Mouse (Mus musculus) heart, embryonic 12.5 days (tissue): ENCODE data around the gene Syf2. TPM values are rescaled to one million over a fixed set of nuclear protein-coding genes. Genes with fewer than 3 reads are reported as not detected.
"Not testable (repeated sequence)": the region's sequence is repeated elsewhere in the genome, so short reads cannot be mapped to it uniquely, and the experiment has no call there.

ENCODE experiments used
- ATAC-seq: fragments of 200-750 bp; cut with Nextera tagmentation; 2 replicates; pipeline ENCODE4 v1.8.0; 2017; ENCODE audit warnings: moderate TSS enrichment, moderate library complexity; ENCODE audit not compliant: insufficient number of reproducible peaks, low FRiP score
- H3K27ac ChIP-seq: fragments of 300-500 bp; sonication (generic); 2 replicates; pipeline ENCODE4 v1.5.1; 2016; ENCODE audit warnings: mild to moderate bottlenecking, moderate library complexity; ENCODE audit not compliant: poor library complexity, severe bottlenecking
- H3K27me3 ChIP-seq: fragments of 300-500 bp; sonication (generic); replicated peaks from 2 replicates; pipeline ENCODE4 v1.6.1; 2016; ENCODE audit warnings: mild to moderate bottlenecking, moderate library complexity
- H3K36me3 ChIP-seq: fragments of 300-500 bp; sonication (generic); 2 replicates; pipeline ENCODE4 v1.6.1; 2016; ENCODE audit warnings: mild to moderate bottlenecking, moderate library complexity
- H3K4me1 ChIP-seq: fragments of 300-500 bp; sonication (generic); replicated peaks from 2 replicates; pipeline ENCODE4 v1.6.1; 2016; ENCODE audit warnings: mild to moderate bottlenecking
- H3K4me2 ChIP-seq: fragments of 300-500 bp; sonication (generic); 2 replicates; pipeline ENCODE4 v1.6.1; 2016; ENCODE audit warnings: mild to moderate bottlenecking, moderate library complexity
- H3K4me3 ChIP-seq: fragments of 300-500 bp; sonication (generic); 2 replicates; pipeline ENCODE4 v1.5.1; 2016; ENCODE audit warnings: mild to moderate bottlenecking
- H3K9ac ChIP-seq: fragments of 300-500 bp; sonication (generic); 2 replicates; pipeline ENCODE4 v1.6.1; 2016; ENCODE audit warnings: mild to moderate bottlenecking, moderate library complexity
- H3K9me3 ChIP-seq: fragments of 300-500 bp; sonication (generic); replicated peaks from 2 replicates; pipeline ENCODE4 v1.6.1; 2016; ENCODE audit warnings: mild to moderate bottlenecking, moderate library complexity
- WGBS: fragments of 180-500 bp; shearing (Covaris S2); methylation state at CpG from one replicate; pipeline ENCODE4 v1.1.7; 2016; 5-methylcytosine and 5-hydroxymethylcytosine counted together
- polyA plus RNA-seq: library from polyadenylated mRNA; unstranded; fragments of >200 nt; fragmentation: Nextera tagmentation; extraction: Ambion mirVana; gene quantifications from 2 replicates; pipeline ENCODE4 v1.2.1, GENCODE M21; 2016

Gene Syf2
- polyA plus RNA-seq: 55.7 and 61.9 TPM in 2 replicates

GRCm38 (mm10) chr4:134930684-134931481, at the start of gene Syf2:
Gene Syf2, plus strand, starts transcription at chr4:134930898.
- H3K36me3 ChIP-seq: peaks cover 61% of the 10 kb centered on the region
- peaks cover 17% of the 10 kb centered on the region for H3K4me1 ChIP-seq
- H3K4me3 ChIP-seq: peak within 1 kb of the TSS; percentile 96
- peak within 1 kb of the TSS; percentile 65 for H3K27ac ChIP-seq
- peak within 1 kb of the TSS; percentile 89 for H3K9ac ChIP-seq
- no peaks in the 10 kb centered on the region for H3K9me3 ChIP-seq
- peak; percentile 96 for ATAC-seq
- WGBS: under 1% methylated on average over 68 of the region's 68 CpGs
- H3K27me3 ChIP-seq: no peaks in the 10 kb centered on the region
- peak within 1 kb of the TSS; percentile 95 for H3K4me2 ChIP-seq

DNA sequence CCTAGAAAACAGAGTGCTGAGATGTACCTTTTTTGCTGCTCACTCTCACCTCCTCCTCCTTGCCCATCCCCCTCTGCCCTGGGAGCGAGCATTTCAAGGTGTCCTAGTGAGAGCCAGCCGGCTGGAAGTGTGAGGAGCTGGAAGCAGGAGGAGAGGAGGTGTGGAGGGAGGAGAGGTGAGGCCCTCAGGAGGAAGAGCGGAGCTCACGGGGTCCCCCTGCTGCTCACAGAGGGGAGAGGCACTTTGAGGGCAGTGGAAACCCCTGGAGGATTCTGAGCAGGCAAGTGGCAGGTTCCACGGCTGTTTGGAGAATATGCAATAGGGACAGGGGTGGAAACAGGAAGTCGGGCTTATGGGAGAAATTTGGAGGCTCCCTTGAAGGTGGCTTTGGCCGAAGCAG, 47.4 kb upstream of the Syf2 start:
- H3K36me3 ChIP-seq: no peaks in the 10 kb centered on the region
- peaks cover 4% of the 10 kb centered on the region for H3K4me1 ChIP-seq
- no peak for ATAC-seq
- H3K27me3 ChIP-seq: peaks cover 3% of the 10 kb centered on the region; the same call in 1 of the 2 replicates
- H3K4me2 ChIP-seq: no peak overlapping the region
- H3K9me3 ChIP-seq: no peaks in the 10 kb centered on the region
- H3K9ac ChIP-seq: no peak overlapping the region
- 27% methylated on average over 7 of the region's 7 CpGs for WGBS
- H3K27ac ChIP-seq: no peak overlapping the region
- no peak overlapping the region for H3K4me3 ChIP-seq

GRCm38 (mm10) chr4:134883808-134884207, 46.9 kb upstream of the Syf2 start:
- no peak overlapping the region for H3K9ac ChIP-seq
- H3K27ac ChIP-seq: no peak overlapping the region
- no peak overlapping the region for H3K4me3 ChIP-seq
- H3K4me1 ChIP-seq: peaks cover 4% of the 10 kb centered on the region
- WGBS: 64% methylated on average over 10 of the region's 10 CpGs
- H3K36me3 ChIP-seq: no peaks in the 10 kb centered on the region
- no peaks in the 10 kb centered on the region for H3K9me3 ChIP-seq
- peaks cover 3% of the 10 kb centered on the region; the same call in 1 of the 2 replicates for H3K27me3 ChIP-seq
- H3K4me2 ChIP-seq: no peak overlapping the region
- no peak for ATAC-seq

DNA sequence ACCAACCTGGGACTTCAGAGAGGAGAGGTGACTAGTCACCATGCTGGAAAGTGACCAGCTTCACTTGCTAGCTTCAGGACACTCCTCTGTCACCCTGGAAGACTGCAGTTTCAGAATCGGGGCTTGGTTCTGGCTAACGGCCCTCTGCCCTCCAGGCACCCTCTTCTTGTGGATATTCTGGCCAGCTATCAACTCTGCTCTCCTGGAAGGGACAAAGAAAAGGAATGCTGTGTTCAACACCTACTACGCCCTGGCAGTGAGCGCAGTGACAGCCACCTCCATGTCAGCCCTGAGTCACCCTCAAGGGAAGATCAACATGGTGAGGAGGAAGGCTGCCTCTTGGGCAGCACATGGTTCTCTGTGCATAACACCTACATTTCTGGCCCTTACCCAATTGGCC, 46.3 kb upstream of the Syf2 start:
- ATAC-seq: no peak
- no peak overlapping the region for H3K27ac ChIP-seq
- H3K4me1 ChIP-seq: peaks cover 4% of the 10 kb centered on the region
- H3K36me3 ChIP-seq: no peaks in the 10 kb centered on the region
- H3K9ac ChIP-seq: no peak overlapping the region
- H3K27me3 ChIP-seq: peaks cover 3% of the 10 kb centered on the region; the same call in 1 of the 2 replicates
- no peak overlapping the region for H3K4me2 ChIP-seq
- WGBS: 85% methylated on average over 4 of the region's 4 CpGs
- H3K9me3 ChIP-seq: no peaks in the 10 kb centered on the region
- H3K4me3 ChIP-seq: no peak overlapping the region

- H3K4me2 ChIP-seq: no peak overlapping the region
- no peaks in the 10 kb centered on the region for H3K4me1 ChIP-seq
- H3K36me3 ChIP-seq: peaks cover 21% of the 10 kb centered on the region
- no peak overlapping the region for H3K4me3 ChIP-seq
- WGBS: 76% methylated on average over 6 of the region's 6 CpGs
- H3K9me3 ChIP-seq: no peaks in the 10 kb centered on the region
- H3K27ac ChIP-seq: no peak overlapping the region
- no peak for ATAC-seq
- no peaks in the 10 kb centered on the region for H3K27me3 ChIP-seq
- no peak overlapping the region for H3K9ac ChIP-seq
Observed at GRCm38 (mm10) chr4:134892096-134892495, 38.6 kb upstream of the Syf2 start.

DNA sequence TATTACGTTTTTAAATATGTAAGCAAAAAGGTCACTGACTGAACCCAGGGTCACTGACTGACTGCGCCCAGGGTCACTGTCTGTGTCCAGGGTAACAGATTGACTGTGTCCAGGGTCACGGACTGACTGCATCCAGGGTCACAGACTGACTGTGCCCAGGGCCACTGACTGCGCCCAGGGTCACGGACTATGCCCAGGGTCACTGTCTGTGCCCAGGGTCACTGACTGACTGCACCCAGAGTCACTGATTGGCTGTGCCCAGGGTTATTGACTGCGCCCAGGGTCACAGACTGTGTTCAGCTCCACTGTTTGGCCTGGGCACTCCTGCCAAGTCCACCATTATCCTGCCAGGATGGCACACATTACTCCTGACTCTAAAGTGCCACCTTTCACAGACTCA, 33.4 kb upstream of the Syf2 start:
- ATAC-seq: no peak
- Histone ChIP-seq H3K9ac (no peak overlapping the region), H3K27ac (no peak overlapping the region), H3K4me2 (no peak overlapping the region), H3K36me3 (peaks cover 68% of the 10 kb centered on the region), H3K27me3 (no peaks in the 10 kb centered on the region), H3K4me1 (no peaks in the 10 kb centered on the region), H3K4me3 (no peak overlapping the region), H3K9me3 (no peaks in the 10 kb centered on the region)
- WGBS: 91% methylated on average over 6 of the region's 6 CpGs

DNA sequence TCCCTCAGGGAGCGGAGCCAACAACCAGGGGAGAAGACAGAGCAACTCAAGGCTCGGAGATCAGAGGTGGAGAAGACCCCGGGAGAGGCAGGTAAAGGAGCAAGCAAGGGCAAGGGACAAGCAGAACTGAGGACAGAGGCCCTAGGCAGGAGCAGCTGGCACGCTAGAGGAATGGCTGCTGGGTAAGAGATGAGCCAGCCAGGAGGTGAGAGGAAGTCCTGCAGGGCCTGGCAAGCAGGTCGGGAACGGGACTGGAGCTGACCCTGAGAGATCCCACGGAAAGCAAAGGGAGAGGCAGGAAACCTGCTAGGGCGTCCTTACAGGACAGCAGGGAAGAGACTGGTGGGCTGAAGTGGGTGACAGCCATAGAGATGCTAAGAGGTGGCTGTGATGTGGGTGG, 29.6 kb upstream of the Syf2 start:
- Histone ChIP-seq H3K4me3 (no peak overlapping the region), H3K27ac (no peak overlapping the region), H3K9me3 (no peaks in the 10 kb centered on the region), H3K9ac (no peak overlapping the region), H3K27me3 (no peaks in the 10 kb centered on the region), H3K36me3 (peaks cover 95% of the 10 kb centered on the region), H3K4me2 (no peak overlapping the region), H3K4me1 (no peaks in the 10 kb centered on the region)
- WGBS: 87% methylated on average over 8 of the region's 8 CpGs
- ATAC-seq: no peak

DNA sequence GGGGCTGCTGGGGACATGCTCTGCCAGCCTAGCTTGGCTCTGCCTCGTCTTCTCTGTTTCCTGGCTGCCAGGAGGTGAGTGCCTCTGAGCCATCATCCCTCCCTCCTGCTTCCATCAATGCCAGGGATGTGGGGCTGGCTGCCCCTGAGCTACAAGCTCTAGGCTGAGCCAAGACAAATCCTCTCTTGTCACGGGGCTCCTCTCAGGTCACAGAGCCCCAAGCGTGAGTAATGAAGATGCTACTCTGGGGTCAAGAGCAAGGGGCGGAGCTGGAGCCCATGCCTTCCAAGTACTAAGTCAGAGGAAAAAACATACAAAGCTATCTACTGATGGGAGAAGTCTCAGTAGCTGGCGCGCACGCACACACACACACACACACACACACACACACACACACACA, 27.7 kb upstream of the Syf2 start:
- WGBS: 84% methylated on average over 7 of the region's 7 CpGs
- H3K4me2 ChIP-seq: no peak overlapping the region
- H3K27me3 ChIP-seq: no peaks in the 10 kb centered on the region
- no peaks in the 10 kb centered on the region for H3K4me1 ChIP-seq
- no peak overlapping the region for H3K27ac ChIP-seq
- H3K36me3 ChIP-seq: peaks cover 98% of the 10 kb centered on the region
- H3K4me3 ChIP-seq: no peak overlapping the region
- no peak overlapping the region for H3K9ac ChIP-seq
- ATAC-seq: no peak
- no peaks in the 10 kb centered on the region for H3K9me3 ChIP-seq

GRCm38 (mm10) chr4:134911406-134911805, 19.3 kb upstream of the Syf2 start:
- peaks cover 52% of the 10 kb centered on the region for H3K36me3 ChIP-seq
- H3K9me3 ChIP-seq, ATAC-seq, H3K9ac ChIP-seq, H3K27ac ChIP-seq, H3K27me3 ChIP-seq, H3K4me3 ChIP-seq, H3K4me2 ChIP-seq: not testable (repeated sequence)
- peaks cover 17% of the 10 kb centered on the region for H3K4me1 ChIP-seq
- WGBS: 94% methylated on average over 8 of the region's 8 CpGs

DNA sequence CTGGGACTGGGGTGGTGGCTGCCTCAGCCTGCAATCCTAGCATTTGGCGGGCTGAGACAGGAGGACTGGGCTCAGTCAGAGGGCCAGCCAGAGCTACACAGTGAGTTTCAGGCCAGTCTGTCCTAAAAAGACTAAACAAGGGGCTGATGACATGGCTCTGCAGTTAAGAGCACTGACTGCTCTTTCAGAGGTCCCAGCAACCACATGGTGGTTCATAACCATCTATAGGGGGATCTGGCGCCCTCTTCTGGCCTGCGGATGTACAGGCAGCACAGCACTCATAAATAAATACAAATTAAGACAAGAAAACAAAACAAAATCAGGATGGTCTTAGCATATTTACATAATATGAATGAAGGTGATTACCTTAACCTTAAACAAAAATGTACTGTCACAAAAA, 17.3 kb upstream of the Syf2 start:
- no peak for ATAC-seq
- Histone ChIP-seq H3K36me3 (peaks cover 32% of the 10 kb centered on the region), H3K4me1 (peaks cover 20% of the 10 kb centered on the region), H3K27ac (no peak overlapping the region), H3K9me3 (no peaks in the 10 kb centered on the region), H3K4me2 (peak overlapping the region; percentile 43), H3K9ac (peak overlapping the region; percentile 35; the same call in 1 of the 2 replicates), H3K4me3 (peak overlapping the region; percentile 91; the same call in 1 of the 2 replicates), H3K27me3 (no peaks in the 10 kb centered on the region)
- 36% methylated on average over 3 of the region's 3 CpGs for WGBS

GRCm38 (mm10) chr4:134914122-134914863, 16.4 kb upstream of the Syf2 start:
- ATAC-seq: peak; percentile 85
- Histone ChIP-seq H3K36me3 (peaks cover 23% of the 10 kb centered on the region), H3K4me3 (peak overlapping the region; percentile 91), H3K9ac (peak overlapping the region; percentile 88), H3K27me3 (no peaks in the 10 kb centered on the region), H3K4me1 (peaks cover 20% of the 10 kb centered on the region), H3K4me2 (peak overlapping the region; percentile 84), H3K9me3 (no peaks in the 10 kb centered on the region), H3K27ac (peak overlapping the region; percentile 92)
- 2% methylated on average over 43 of the region's 43 CpGs for WGBS
